In the genomic region with DNA sequence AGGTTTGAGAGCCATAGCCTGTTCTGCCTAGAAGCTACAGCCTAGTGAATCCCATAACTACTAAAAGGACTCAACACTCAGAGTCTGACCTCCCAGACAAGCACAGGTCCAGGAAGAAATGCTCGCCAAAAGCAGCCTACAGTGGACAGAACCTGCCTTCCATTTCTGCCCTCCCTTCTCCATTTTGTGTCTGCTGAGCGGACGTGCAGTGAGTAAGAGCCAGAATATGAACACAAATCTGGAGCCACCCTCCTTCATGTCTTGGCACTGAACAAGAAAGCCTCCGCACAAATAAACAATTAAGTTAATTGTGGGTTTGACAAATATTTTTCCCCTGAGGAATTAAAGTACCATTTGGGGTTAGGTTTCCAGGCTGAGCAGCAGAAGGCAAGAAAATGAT, we compare ENCODE assay signal across 24 mouse cellular contexts.
"Had no signal": no experiment of that assay in that cellular context is flagged by ENCODE, and none has a peak within 500 bp of the region (broad histone marks: within the 10 kb centered on the region; RNA-seq: fewer than 3 reads in every experiment).

No protein-coding gene starts in this region.

- H3K4me3 ChIP-seq: layer of hippocampus, adult 2 months; limb, embryonic 10.5 days; limb, embryonic 13.5 days; liver, embryonic 12.5 days; liver, embryonic 15.5 days; lung, embryonic 15.5 days; megakaryocyte, embryonic 14.5 days; midbrain, embryonic 10.5 days; myocyte; neural tube, embryonic 13.5 days had no signal

- H3K36me3 ChIP-seq: limb, embryonic 10.5 days; limb, embryonic 13.5 days; liver, embryonic 12.5 days; liver, embryonic 15.5 days; lung, embryonic 15.5 days; midbrain, embryonic 10.5 days; neural tube, embryonic 13.5 days had no signal

- H3K27me3 ChIP-seq: limb, embryonic 13.5 days; liver, embryonic 12.5 days; liver, embryonic 15.5 days; lung, embryonic 15.5 days; neural tube, embryonic 13.5 days had no signal

- DNase-seq: kidney, adult 9 months; kidney, postnatal 25 days; layer of hippocampus, adult 9-11 months; liver; lung, adult 18-20 months; lung, postnatal 10 days; lung, postnatal 36 days; midbrain, embryonic 14.5 days; retina, postnatal 1 day; right cerebral cortex, postnatal 25 days; spleen, adult 18-20 months; thymus, adult 2 months; thymus, postnatal 14 days had no signal

- H3K9ac ChIP-seq: limb, embryonic 13.5 days; liver, embryonic 12.5 days; liver, embryonic 15.5 days; lung, embryonic 15.5 days; neural tube, embryonic 13.5 days had no signal

- H3K4me1 ChIP-seq: limb, embryonic 10.5 days; liver, embryonic 12.5 days; liver, embryonic 15.5 days had no signal

- H3K9me3 ChIP-seq: limb, embryonic 10.5 days; limb, embryonic 13.5 days; liver, embryonic 12.5 days; liver, embryonic 15.5 days; lung, embryonic 15.5 days; megakaryocyte, embryonic 14.5 days; midbrain, embryonic 10.5 days; neural tube, embryonic 13.5 days had no signal

- ATAC-seq: liver, embryonic 12.5 days had no signal

- H3K4me2 ChIP-seq: limb, embryonic 13.5 days; liver, embryonic 12.5 days; liver, embryonic 15.5 days; lung, embryonic 15.5 days; neural tube, embryonic 13.5 days had no signal

- H3K27ac ChIP-seq: layer of hippocampus, adult 2 months; limb, embryonic 10.5 days; limb, embryonic 13.5 days; liver, embryonic 12.5 days; liver, embryonic 15.5 days; lung, embryonic 15.5 days; midbrain, embryonic 10.5 days; neural tube, embryonic 13.5 days; stomach, postnatal 0 days had no signal
